Mouse (Mus musculus) stomach, postnatal 0 days (tissue): ENCODE measurements around the gene 2900011O08Rik. TPM values are rescaled to one million over a fixed set of nuclear protein-coding genes. Genes with fewer than 3 reads are reported as not detected.

Experiments
- ATAC-seq: fragments of 200-750 bp; cut with Nextera tagmentation; 2 replicates; pipeline ENCODE4 v1.8.0; 2017; ENCODE audit not compliant: low FRiP score, low TSS enrichment
- DNase-seq: peaks from one replicate; pipeline ENCODE4 v3.0.0-alpha.2; 2016; ENCODE audit warnings: low spot score
- H3K27ac ChIP-seq: fragments of 300-500 bp; sonication (generic); replicated peaks from 2 replicates; pipeline ENCODE4 v1.5.1; 2014; ENCODE audit warnings: mild to moderate bottlenecking, control low read depth
- H3K27me3 ChIP-seq: fragments of 300-500 bp; sonication (generic); 2 replicates; pipeline ENCODE4 v1.6.1; 2014; ENCODE audit warnings: low read length; ENCODE audit not compliant: control insufficient read depth, insufficient read depth
- H3K36me3 ChIP-seq: fragments of 300-500 bp; sonication (generic); 2 replicates; pipeline ENCODE4 v1.6.1; 2014; ENCODE audit warnings: low read length, mixed read lengths; ENCODE audit not compliant: control insufficient read depth, insufficient read depth
- H3K4me1 ChIP-seq: fragments of 300-500 bp; sonication (generic); replicated peaks from 2 replicates; pipeline ENCODE4 v1.6.1; 2014; ENCODE audit warnings: antibody characterized with exemption; ENCODE audit not compliant: control insufficient read depth, insufficient read depth
- H3K4me2 ChIP-seq: fragments of 300-500 bp; sonication (generic); replicated peaks from 2 replicates; pipeline ENCODE4 v1.6.1; 2014; ENCODE audit warnings: low read depth, mild to moderate bottlenecking, control low read depth, moderate library complexity
- H3K4me3 ChIP-seq: fragments of 300-500 bp; sonication (generic); 2 replicates; pipeline ENCODE4 v1.5.1; 2014; ENCODE audit warnings: low read depth, low read length, control low read depth
- H3K9ac ChIP-seq: fragments of 300-500 bp; sonication (generic); 2 replicates; pipeline ENCODE4 v1.6.1; 2014; ENCODE audit warnings: mild to moderate bottlenecking, low read length, control low read depth, mixed read lengths
- H3K9me3 ChIP-seq: fragments of 300-500 bp; sonication (generic); 2 replicates; pipeline ENCODE4 v1.6.1; 2016; ENCODE audit warnings: low read length; ENCODE audit not compliant: control insufficient read depth
- CTCF ChIP-seq: IDR thresholded peaks from 2 replicates; pipeline ENCODE4 v1.5.1; 2016; ENCODE audit warnings: antibody characterized with exemption, low read depth, mild to moderate bottlenecking, moderate library complexity
- EP300 ChIP-seq: optimal IDR thresholded peaks from 2 replicates; pipeline ENCODE3; 2016; ENCODE audit warnings: antibody characterized with exemption
- WGBS: fragments of 180-500 bp; shearing (Covaris S2); extraction: QIAGEN DNeasy Blood & Tissue Kit; methylation state at CpG from one replicate; pipeline ENCODE4 v1.1.7; 2014; 5-methylcytosine and 5-hydroxymethylcytosine counted together
- polyA plus RNA-seq: library from polyadenylated mRNA; unstranded; fragments of >200 nt; fragmentation: Nextera tagmentation; extraction: Ambion mirVana; gene quantifications from 2 replicates; pipeline ENCODE4 v1.2.1, GENCODE M21; 2015

2900011O08Rik gene
- polyA plus RNA-seq, 1 experiment from 2014 or later = 0.70 TPM

- 72% methylated on average over 5 of the region's 5 CpGs for WGBS
- H3K9me3 ChIP-seq = no peaks in the 10 kb centered on the region
- DNase-seq = no peak
- no peak overlapping the region for H3K9ac ChIP-seq
- H3K27me3 ChIP-seq = no peaks in the 10 kb centered on the region
- H3K36me3 ChIP-seq = no peaks in the 10 kb centered on the region
- ATAC-seq = no peak
- H3K27ac ChIP-seq = no peak overlapping the region
- TF ChIP-seq EP300 = no peak
- TF ChIP-seq CTCF = no peak
- no peak overlapping the region for H3K4me3 ChIP-seq
- no peaks in the 10 kb centered on the region for H3K4me1 ChIP-seq
- H3K4me2 ChIP-seq = no peak overlapping the region
These were observed 84.2 kb downstream of the 2900011O08Rik start for GRCm38 (mm10) chr16:14070471-14071169.

- 80% methylated on average over 2 of the region's 2 CpGs for WGBS
- H3K9ac ChIP-seq = no peak overlapping the region
- no peak for ATAC-seq
These were observed 96.5 kb downstream of the 2900011O08Rik start for GRCm38 (mm10) chr16:14082925-14083324.

GRCm38 (mm10) chr16:14088249-14088648 lies 101.8 kb downstream of the 2900011O08Rik start:
- no peak for DNase-seq
- no peak overlapping the region for H3K9ac ChIP-seq
- H3K4me2 ChIP-seq = no peak overlapping the region
- ATAC-seq = no peak
- 68% methylated on average over 3 of the region's 3 CpGs for WGBS
- H3K36me3 ChIP-seq = no peaks in the 10 kb centered on the region
- no peak overlapping the region for H3K27ac ChIP-seq
- no peaks in the 10 kb centered on the region for H3K27me3 ChIP-seq
- H3K9me3 ChIP-seq = no peaks in the 10 kb centered on the region
- H3K4me3 ChIP-seq = no peak overlapping the region
- no peaks in the 10 kb centered on the region for H3K4me1 ChIP-seq
- no peak for TF ChIP-seq EP300
- no peak for TF ChIP-seq CTCF

More at GRCm38 (mm10) chr16:14082925-14083324, 96.5 kb downstream of the 2900011O08Rik start:
- no peak overlapping the region for H3K27ac ChIP-seq
- H3K4me2 ChIP-seq = no peak overlapping the region
- no peaks in the 10 kb centered on the region for H3K4me1 ChIP-seq
- H3K4me3 ChIP-seq = no peak overlapping the region
- no peaks in the 10 kb centered on the region for H3K27me3 ChIP-seq
- H3K36me3 ChIP-seq = no peaks in the 10 kb centered on the region
- H3K9me3 ChIP-seq = no peaks in the 10 kb centered on the region
- DNase-seq = no peak
- TF ChIP-seq CTCF (no peak), EP300 (no peak)

GRCm38 (mm10) chr16:14089296-14089695 lies 102.9 kb downstream of the 2900011O08Rik start:
- DNase-seq (no peak), ATAC-seq (no peak)
- Histone ChIP-seq H3K4me2 (no peak overlapping the region), H3K9me3 (no peaks in the 10 kb centered on the region), H3K27me3 (no peaks in the 10 kb centered on the region), H3K9ac (no peak overlapping the region), H3K27ac (no peak overlapping the region), H3K4me3 (no peak overlapping the region), H3K4me1 (no peaks in the 10 kb centered on the region), H3K36me3 (no peaks in the 10 kb centered on the region)
- TF ChIP-seq CTCF = no peak
- TF ChIP-seq EP300 = no peak
- 76% methylated on average over 3 of the region's 3 CpGs for WGBS

- ATAC-seq = no peak
- no peak for DNase-seq
- Histone ChIP-seq H3K9me3 (no peaks in the 10 kb centered on the region), H3K27me3 (no peaks in the 10 kb centered on the region), H3K4me1 (no peaks in the 10 kb centered on the region), H3K4me2 (no peak overlapping the region), H3K27ac (no peak overlapping the region), H3K36me3 (no peaks in the 10 kb centered on the region), H3K9ac (no peak overlapping the region), H3K4me3 (no peak overlapping the region)
- 72% methylated on average over 2 of the region's 2 CpGs for WGBS
- no peak for TF ChIP-seq EP300
- no peak for TF ChIP-seq CTCF
These were observed 105.4 kb downstream of the 2900011O08Rik start for GRCm38 (mm10) chr16:14091771-14092170.

GRCm38 (mm10) chr16:14105891-14106290 lies 119.5 kb downstream of the 2900011O08Rik start:
- TF ChIP-seq CTCF (no peak), EP300 (no peak)
- Histone ChIP-seq H3K4me2 (no peak overlapping the region), H3K36me3 (no peaks in the 10 kb centered on the region), H3K27me3 (no peaks in the 10 kb centered on the region), H3K4me1 (no peaks in the 10 kb centered on the region), H3K27ac (no peak overlapping the region), H3K9me3 (no peaks in the 10 kb centered on the region), H3K9ac (no peak overlapping the region), H3K4me3 (no peak overlapping the region)
- 86% methylated on average over 6 of the region's 6 CpGs for WGBS
- no peak for DNase-seq
- ATAC-seq = no peak
